Mouse (Mus musculus) midbrain, embryonic 12.5 days (tissue): ENCODE measurements at regions not wholly inside any gene's neighbourhood (a gene's known extent, or its start where the extent isn't known, plus 50 kb on each side); places are given as distances from the start of the nearest gene placed in this dataset.

ENCODE experiments used
- ATAC-seq: fragments of 200-750 bp; cut with Nextera tagmentation; 2 replicates; pipeline ENCODE4 v1.8.0; 2017; ENCODE audit warnings: low read depth, moderate TSS enrichment, moderate library complexity; ENCODE audit not compliant: low FRiP score
- H3K27ac ChIP-seq: fragments of 300-500 bp; sonication (generic); replicated peaks from 2 replicates; pipeline ENCODE4 v1.5.1; 2016; ENCODE audit warnings: mild to moderate bottlenecking
- H3K27me3 ChIP-seq: fragments of 300-500 bp; sonication (generic); 2 replicates; pipeline ENCODE4 v1.6.1; 2016; ENCODE audit warnings: mild to moderate bottlenecking
- H3K36me3 ChIP-seq: fragments of 300-500 bp; sonication (generic); 2 replicates; pipeline ENCODE4 v1.6.1; 2016
- H3K4me1 ChIP-seq: fragments of 300-500 bp; sonication (generic); 2 replicates; pipeline ENCODE4 v1.6.1; 2016
- H3K4me2 ChIP-seq: fragments of 300-500 bp; sonication (generic); replicated peaks from 2 replicates; pipeline ENCODE4 v1.6.1; 2016; ENCODE audit warnings: mild to moderate bottlenecking, moderate library complexity
- H3K4me3 ChIP-seq: fragments of 300-500 bp; sonication (generic); 2 replicates; pipeline ENCODE4 v1.5.1; 2016; ENCODE audit warnings: mild to moderate bottlenecking
- H3K9ac ChIP-seq: fragments of 300-500 bp; sonication (generic); replicated peaks from 2 replicates; pipeline ENCODE4 v1.6.1; 2016; ENCODE audit warnings: mild to moderate bottlenecking, moderate library complexity
- H3K9me3 ChIP-seq: fragments of 300-500 bp; sonication (generic); 2 replicates; pipeline ENCODE4 v1.6.1; 2016; ENCODE audit warnings: mild to moderate bottlenecking
- WGBS: fragments of 180-500 bp; shearing (Covaris S2); methylation state at CpG from one replicate; pipeline ENCODE4 v1.1.7; 2016; 5-methylcytosine and 5-hydroxymethylcytosine counted together

- Histone ChIP-seq H3K9ac (no peak overlapping the region), H3K4me3 (no peak overlapping the region), H3K9me3 (no peaks in the 10 kb centered on the region), H3K27ac (no peak overlapping the region), H3K4me2 (no peak overlapping the region), H3K36me3 (no peaks in the 10 kb centered on the region), H3K27me3 (no peaks in the 10 kb centered on the region), H3K4me1 (no peaks in the 10 kb centered on the region)
- no peak for ATAC-seq
- 84% methylated on average over 7 of the region's 8 CpGs for WGBS
Observed at GRCm38 (mm10) chr12:13129677-13130082, 119.3 kb downstream of the Ddx1 start.

GRCm38 (mm10) chr12:13127407-13127806 is 121.6 kb downstream of the Ddx1 start:
- H3K9ac ChIP-seq, result no peak overlapping the region
- H3K4me1 ChIP-seq, result no peaks in the 10 kb centered on the region
- no peaks in the 10 kb centered on the region for H3K36me3 ChIP-seq
- H3K9me3 ChIP-seq, result no peaks in the 10 kb centered on the region
- H3K27ac ChIP-seq, result no peak overlapping the region
- no peaks in the 10 kb centered on the region for H3K27me3 ChIP-seq
- ATAC-seq, result no peak
- no peak overlapping the region for H3K4me3 ChIP-seq
- WGBS, result 80% methylated on average over 11 of the region's 11 CpGs
- H3K4me2 ChIP-seq, result no peak overlapping the region

- no peaks in the 10 kb centered on the region for H3K36me3 ChIP-seq
- WGBS, result 100% methylated on average over 1 of the region's 1 CpGs
- H3K27ac ChIP-seq, result no peak overlapping the region
- no peak overlapping the region for H3K9ac ChIP-seq
- no peaks in the 10 kb centered on the region for H3K4me1 ChIP-seq
- no peaks in the 10 kb centered on the region for H3K9me3 ChIP-seq
- ATAC-seq, result no peak
- no peak overlapping the region for H3K4me3 ChIP-seq
- H3K27me3 ChIP-seq, result no peaks in the 10 kb centered on the region
- H3K4me2 ChIP-seq, result no peak overlapping the region
Observed at GRCm38 (mm10) chr12:13125054-13125453, 124.0 kb downstream of the Ddx1 start.

DNA sequence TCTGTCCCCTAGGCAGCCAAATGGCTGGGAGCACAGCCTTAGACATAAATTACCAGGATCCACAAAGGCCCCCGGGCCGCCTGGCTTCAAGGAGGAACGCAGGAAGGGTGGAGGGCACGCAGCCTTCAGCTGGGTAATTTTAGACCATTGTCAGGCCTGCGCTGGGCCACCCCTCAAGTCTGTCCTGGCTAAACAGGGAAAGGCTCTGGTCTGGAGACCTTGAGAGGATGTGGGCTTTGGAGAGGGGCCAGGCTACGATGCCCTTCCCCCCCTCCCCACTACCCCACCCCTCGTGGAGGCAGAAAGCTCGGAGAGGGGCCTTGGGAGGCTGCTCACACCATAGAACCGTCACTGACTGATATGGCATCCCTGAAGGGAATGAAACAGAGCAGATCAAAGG is 126.7 kb downstream of the Ddx1 start:
- no peak overlapping the region for H3K27ac ChIP-seq

DNA sequence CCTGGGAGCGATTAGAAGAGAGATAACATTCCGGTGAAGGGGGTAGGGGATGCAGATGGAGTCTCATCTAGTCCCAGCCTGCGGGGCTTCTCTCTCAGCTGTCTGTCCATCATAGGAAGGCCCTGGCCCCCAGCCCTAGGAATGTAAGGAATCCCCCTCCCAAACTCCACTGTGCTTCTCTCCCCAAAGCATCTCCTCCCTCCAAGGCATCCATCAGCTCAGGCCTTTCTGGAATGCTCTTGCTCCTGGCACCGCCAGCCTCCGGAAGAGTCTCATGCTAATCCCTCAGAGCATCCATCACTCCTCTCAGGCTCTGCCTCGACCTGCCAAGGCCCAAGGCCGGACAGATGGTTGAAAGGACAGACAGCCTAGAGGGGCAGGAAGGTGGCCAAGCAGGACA is 128.4 kb downstream of the Ddx1 start:
- Histone ChIP-seq H3K27me3 (no peaks in the 10 kb centered on the region), H3K9ac (no peak overlapping the region), H3K4me2 (no peak overlapping the region), H3K9me3 (no peaks in the 10 kb centered on the region), H3K4me1 (no peaks in the 10 kb centered on the region), H3K27ac (no peak overlapping the region), H3K4me3 (no peak overlapping the region), H3K36me3 (no peaks in the 10 kb centered on the region)
- WGBS, result 59% methylated on average over 7 of the region's 7 CpGs
- ATAC-seq, result no peak

More for the DNA sequence above, 126.7 kb downstream of the Ddx1 start:
- no peaks in the 10 kb centered on the region for H3K9me3 ChIP-seq
- H3K4me3 ChIP-seq, result no peak overlapping the region
- WGBS, result 67% methylated on average over 9 of the region's 9 CpGs
- H3K4me2 ChIP-seq, result no peak overlapping the region
- H3K36me3 ChIP-seq, result no peaks in the 10 kb centered on the region
- H3K27me3 ChIP-seq, result no peaks in the 10 kb centered on the region
- ATAC-seq, result no peak
- no peaks in the 10 kb centered on the region for H3K4me1 ChIP-seq
- H3K9ac ChIP-seq, result no peak overlapping the region

DNA sequence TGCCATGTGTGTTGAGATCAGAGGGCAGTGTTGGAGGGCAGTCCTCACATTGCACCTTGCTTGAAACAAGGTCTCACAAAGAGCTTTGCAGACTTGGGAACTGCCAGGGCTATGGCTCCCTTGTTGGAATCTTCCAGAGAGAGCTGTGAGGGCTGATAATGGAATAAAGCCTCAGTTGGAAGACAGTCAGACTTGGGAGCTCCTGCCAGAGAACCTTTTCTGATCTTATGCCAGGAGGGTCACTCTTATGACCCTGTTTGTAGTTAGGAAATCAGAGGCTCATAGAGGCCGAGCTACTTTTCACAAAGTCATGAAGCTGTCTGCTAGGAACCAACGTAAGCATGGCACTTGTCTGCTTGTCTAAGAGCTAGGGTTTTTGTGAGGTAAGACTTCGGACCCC is 129.4 kb downstream of the Ddx1 start:
- Histone ChIP-seq H3K36me3 (no peaks in the 10 kb centered on the region), H3K4me1 (no peaks in the 10 kb centered on the region), H3K27me3 (no peaks in the 10 kb centered on the region), H3K4me3 (no peak overlapping the region), H3K9me3 (no peaks in the 10 kb centered on the region), H3K9ac (no peak overlapping the region), H3K27ac (no peak overlapping the region), H3K4me2 (no peak overlapping the region)
- no peak for ATAC-seq
- 92% methylated on average over 3 of the region's 3 CpGs for WGBS

- Histone ChIP-seq H3K27ac (no peak overlapping the region), H3K27me3 (no peaks in the 10 kb centered on the region), H3K36me3 (no peaks in the 10 kb centered on the region), H3K4me2 (no peak overlapping the region), H3K4me3 (no peak overlapping the region), H3K9ac (no peak overlapping the region), H3K4me1 (no peaks in the 10 kb centered on the region), H3K9me3 (no peaks in the 10 kb centered on the region)
- WGBS, result 69% methylated on average over 9 of the region's 9 CpGs
- ATAC-seq, result no peak
Observed at GRCm38 (mm10) chr12:13118026-13118425, 131.0 kb downstream of the Ddx1 start.

DNA sequence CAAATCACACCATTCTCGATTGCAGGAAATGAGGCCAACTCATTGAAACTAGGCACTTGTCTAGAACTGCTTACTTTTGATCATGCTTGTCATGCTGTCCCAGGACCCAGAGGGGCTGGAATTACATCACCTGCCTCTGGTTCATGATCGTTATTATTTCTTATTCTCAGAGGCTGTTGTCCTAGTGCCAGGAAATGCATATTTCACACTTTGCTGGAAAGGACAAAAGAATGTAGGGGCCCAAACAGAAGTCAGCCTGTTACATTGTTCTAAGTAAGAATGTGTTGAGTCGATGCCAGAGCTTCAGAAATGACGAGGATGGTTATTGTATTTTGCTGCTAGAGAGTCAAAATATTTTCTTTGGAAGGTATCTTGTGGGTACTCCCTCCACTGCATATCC is 134.7 kb downstream of the Ddx1 start:
- no peak overlapping the region for H3K27ac ChIP-seq
- no peaks in the 10 kb centered on the region for H3K9me3 ChIP-seq
- WGBS, result 89% methylated on average over 4 of the region's 4 CpGs
- H3K4me1 ChIP-seq, result no peaks in the 10 kb centered on the region
- no peak overlapping the region for H3K9ac ChIP-seq
- H3K36me3 ChIP-seq, result no peaks in the 10 kb centered on the region
- ATAC-seq, result no peak
- no peak overlapping the region for H3K4me3 ChIP-seq
- H3K27me3 ChIP-seq, result no peaks in the 10 kb centered on the region
- no peak overlapping the region for H3K4me2 ChIP-seq

GRCm38 (mm10) chr12:13106931-13107330 is 142.1 kb downstream of the Ddx1 start:
- Histone ChIP-seq H3K4me3 (no peak overlapping the region), H3K36me3 (no peaks in the 10 kb centered on the region), H3K27ac (no peak overlapping the region), H3K9ac (no peak overlapping the region), H3K9me3 (no peaks in the 10 kb centered on the region), H3K4me1 (no peaks in the 10 kb centered on the region), H3K27me3 (no peaks in the 10 kb centered on the region; the same call in 1 of the 2 replicates), H3K4me2 (no peak overlapping the region)
- 87% methylated on average over 3 of the region's 3 CpGs for WGBS
- ATAC-seq, result no peak

DNA sequence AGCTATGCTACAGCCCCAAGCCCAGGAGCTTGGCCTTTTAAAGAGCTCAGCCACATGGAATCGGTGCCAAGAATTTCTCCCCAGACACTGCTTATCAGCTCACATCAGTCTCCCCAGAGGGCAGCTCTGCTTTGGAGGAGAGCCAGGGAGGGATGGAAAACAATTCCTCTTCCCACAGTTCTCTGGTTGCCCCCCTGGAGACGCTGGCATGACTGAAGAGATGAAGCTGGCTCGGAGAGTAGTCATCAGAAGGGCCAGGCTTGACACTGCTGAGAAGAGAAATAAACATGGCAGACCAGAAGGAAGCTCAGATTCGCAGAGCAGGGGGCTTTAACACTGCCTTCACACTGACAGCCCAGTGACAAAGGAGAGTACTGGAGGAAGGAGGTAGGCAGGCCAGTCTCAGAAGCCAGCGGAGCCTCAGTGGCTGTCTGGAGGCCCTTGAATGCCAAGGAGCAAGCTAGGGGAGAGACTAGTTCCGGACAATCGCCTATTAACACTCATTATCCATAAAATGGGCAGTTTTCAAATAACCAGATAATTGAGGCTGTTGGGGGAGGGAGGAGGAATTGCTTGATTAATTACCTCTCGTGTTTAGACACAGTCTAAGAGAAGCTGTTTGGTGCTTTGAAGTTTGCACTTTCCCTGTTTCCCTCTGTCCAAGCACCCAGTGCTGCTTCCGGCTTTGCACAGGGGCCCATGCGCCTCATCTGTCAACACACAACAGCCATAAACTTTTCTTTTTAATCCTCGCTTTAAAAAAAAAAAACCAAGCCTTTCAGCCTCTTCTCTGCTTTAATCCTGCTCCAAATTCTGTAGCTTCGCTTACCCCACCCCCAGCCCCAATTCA is 148.3 kb downstream of the Ddx1 start:
- 30% methylated on average over 12 of the region's 12 CpGs for WGBS
- Histone ChIP-seq H3K36me3 (no peaks in the 10 kb centered on the region), H3K4me2 (no peak overlapping the region), H3K4me1 (peaks cover 10% of the 10 kb centered on the region), H3K27ac (no peak overlapping the region; the same call in 1 of the 2 replicates), H3K9me3 (0 out of 2 replicates have a peak, but pooled peaks cover 3% of the 10 kb centered on the region), H3K4me3 (no peak overlapping the region), H3K9ac (no peak overlapping the region), H3K27me3 (no peaks in the 10 kb centered on the region; the same call in 1 of the 2 replicates)
- ATAC-seq, result peak; percentile 59; the same call in 1 of the 2 replicates

DNA sequence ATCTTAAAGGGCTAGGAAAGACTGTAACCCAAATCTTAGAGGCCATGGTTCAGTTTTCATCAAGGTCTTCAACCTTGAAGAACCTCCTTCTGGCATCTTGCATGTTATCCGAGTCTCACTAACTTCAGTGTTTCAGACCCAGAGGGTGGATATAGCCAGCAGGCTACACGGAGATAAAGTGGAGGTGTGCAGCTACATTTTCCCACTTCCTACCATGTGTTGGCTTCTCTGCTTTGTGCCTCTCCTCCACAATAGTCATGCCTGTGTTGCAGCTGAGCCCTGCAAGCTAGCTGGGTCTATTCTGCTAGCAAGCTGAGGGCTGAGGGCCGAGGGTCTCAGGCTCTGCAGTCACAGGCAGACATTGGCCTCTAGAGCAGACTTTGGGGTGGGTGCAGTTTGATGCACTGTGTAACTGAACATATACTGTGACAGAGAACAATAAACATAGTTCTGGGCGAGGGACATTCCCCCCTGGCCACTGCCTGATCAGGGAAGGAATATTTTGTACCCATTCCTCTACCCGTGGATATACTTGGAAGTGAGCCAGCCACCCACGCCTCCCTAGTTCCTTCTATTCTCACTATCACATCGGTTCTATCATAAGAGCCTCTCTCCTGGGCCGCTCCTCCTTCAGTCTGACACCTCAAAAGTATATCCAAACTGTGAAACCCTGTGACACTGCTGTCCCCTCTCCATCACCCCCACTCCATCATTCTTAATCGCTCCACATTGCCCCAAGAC is 152.6 kb upstream of the Mycn start:
- Histone ChIP-seq H3K27ac (no peak overlapping the region), H3K27me3 (no peaks in the 10 kb centered on the region), H3K9me3 (0 out of 2 replicates have a peak, but pooled peaks cover 3% of the 10 kb centered on the region), H3K4me3 (no peak overlapping the region), H3K4me2 (no peak overlapping the region), H3K9ac (no peak overlapping the region), H3K36me3 (no peaks in the 10 kb centered on the region), H3K4me1 (no peaks in the 10 kb centered on the region)
- 83% methylated on average over 9 of the region's 9 CpGs for WGBS
- ATAC-seq, result no peak

- H3K4me2 ChIP-seq, result no peak overlapping the region
- ATAC-seq, result no peak
- no peak overlapping the region for H3K27ac ChIP-seq
- H3K9ac ChIP-seq, result no peak overlapping the region
- H3K9me3 ChIP-seq, result no peaks in the 10 kb centered on the region
- H3K27me3 ChIP-seq, result no peaks in the 10 kb centered on the region
- no peaks in the 10 kb centered on the region for H3K36me3 ChIP-seq
- 79% methylated on average over 9 of the region's 9 CpGs for WGBS
- no peak overlapping the region for H3K4me3 ChIP-seq
- H3K4me1 ChIP-seq, result peaks cover 4% of the 10 kb centered on the region; the same call in 1 of the 2 replicates
Observed at GRCm38 (mm10) chr12:13085951-13086350, 144.2 kb upstream of the Mycn start.
